Mouse (Mus musculus) heart, embryonic 11.5 days (tissue): ENCODE measurements at regions not wholly inside any gene's neighbourhood (a gene's known extent, or its start where the extent isn't known, plus 50 kb on each side); places are given as distances from the start of the nearest gene placed in this dataset.

Source experiments
- ATAC-seq: fragments of 200-750 bp; cut with Nextera tagmentation; replicated peaks from 2 replicates; pipeline ENCODE4 v1.8.0; 2017; ENCODE audit warnings: moderate library complexity; ENCODE audit not compliant: insufficient number of reproducible peaks, low FRiP score, low TSS enrichment
- H3K27ac ChIP-seq: fragments of 300-500 bp; sonication (generic); 2 replicates; pipeline ENCODE4 v1.5.1; 2014; ENCODE audit warnings: mild to moderate bottlenecking, low read depth, low read length
- H3K27me3 ChIP-seq: fragments of 300-500 bp; sonication (generic); 2 replicates; pipeline ENCODE4 v1.6.1; 2014; ENCODE audit warnings: mild to moderate bottlenecking, low read length, mixed read lengths; ENCODE audit not compliant: control insufficient read depth, insufficient read depth
- H3K36me3 ChIP-seq: fragments of 300-500 bp; sonication (generic); 2 replicates; pipeline ENCODE4 v1.6.1; 2014; ENCODE audit warnings: mild to moderate bottlenecking, low read length, moderate library complexity, mixed read lengths; ENCODE audit not compliant: control insufficient read depth, insufficient read depth
- H3K4me1 ChIP-seq: fragments of 300-500 bp; sonication (generic); 2 replicates; pipeline ENCODE4 v1.6.1; 2014; ENCODE audit warnings: low read length; ENCODE audit not compliant: control insufficient read depth, insufficient read depth
- H3K4me2 ChIP-seq: fragments of 300-500 bp; sonication (generic); 2 replicates; pipeline ENCODE4 v1.6.1; 2014; ENCODE audit warnings: mild to moderate bottlenecking, moderate library complexity
- H3K4me3 ChIP-seq: fragments of 300-500 bp; sonication (generic); 2 replicates; pipeline ENCODE4 v1.5.1; 2014; ENCODE audit warnings: low read depth, low read length
- H3K9ac ChIP-seq: fragments of 300-500 bp; sonication (generic); 2 replicates; pipeline ENCODE4 v1.6.1; 2014; ENCODE audit warnings: mild to moderate bottlenecking, low read depth, low read length, moderate library complexity
- H3K9me3 ChIP-seq: fragments of 300-500 bp; sonication (generic); replicated peaks from 2 replicates; pipeline ENCODE4 v1.6.1; 2016; ENCODE audit warnings: low read length; ENCODE audit not compliant: control insufficient read depth
- WGBS: fragments of 180-500 bp; shearing (Covaris S2); extraction: QIAGEN DNeasy Blood & Tissue Kit; methylation state at CpG from one replicate; pipeline ENCODE4 v1.1.7; 2014; ENCODE audit not compliant: insufficient replicate concordance; 5-methylcytosine and 5-hydroxymethylcytosine counted together

DNA sequence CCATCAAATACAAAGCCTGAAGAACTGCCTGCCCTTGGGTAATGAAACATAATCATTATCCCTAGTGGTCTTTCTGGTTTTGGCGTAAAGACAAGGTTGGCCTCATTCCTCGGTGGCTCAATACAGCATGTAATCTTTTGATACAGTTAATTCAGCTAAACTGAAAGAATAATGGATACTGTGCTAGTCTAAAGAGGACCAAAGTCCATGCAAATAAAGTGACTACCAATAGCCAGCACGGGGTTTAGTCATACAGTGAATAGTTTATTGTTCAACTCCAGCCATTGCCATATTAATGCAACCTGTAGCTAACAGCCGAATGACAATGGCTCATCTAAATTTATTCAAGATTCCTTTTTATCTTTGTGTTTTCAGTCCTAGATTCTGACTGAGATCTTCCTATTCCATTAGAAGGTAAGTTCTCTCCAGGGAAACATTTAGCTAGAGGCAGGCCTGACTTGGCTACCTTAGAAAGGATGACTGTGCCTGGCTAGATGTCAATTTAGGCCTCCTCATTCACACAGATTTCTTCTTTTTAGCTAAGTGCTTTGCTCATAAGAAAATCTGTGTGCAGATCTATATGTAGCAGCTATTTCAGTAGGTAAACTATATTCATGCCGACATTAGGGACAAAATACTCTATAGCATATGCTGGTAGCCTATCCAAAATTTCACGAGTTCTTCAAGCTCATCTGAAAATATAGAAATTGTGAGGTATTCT lies 74.4 kb downstream of the Arrdc3 start:
- Histone ChIP-seq H3K9ac (no peak overlapping the region), H3K4me2 (no peak overlapping the region), H3K4me1 (no peaks in the 10 kb centered on the region), H3K4me3 (no peak overlapping the region), H3K9me3 (no peaks in the 10 kb centered on the region), H3K27ac (no peak overlapping the region), H3K36me3 (no peaks in the 10 kb centered on the region), H3K27me3 (no peaks in the 10 kb centered on the region)
- no peak for ATAC-seq
- WGBS: 84% methylated on average over 6 of the region's 6 CpGs

DNA sequence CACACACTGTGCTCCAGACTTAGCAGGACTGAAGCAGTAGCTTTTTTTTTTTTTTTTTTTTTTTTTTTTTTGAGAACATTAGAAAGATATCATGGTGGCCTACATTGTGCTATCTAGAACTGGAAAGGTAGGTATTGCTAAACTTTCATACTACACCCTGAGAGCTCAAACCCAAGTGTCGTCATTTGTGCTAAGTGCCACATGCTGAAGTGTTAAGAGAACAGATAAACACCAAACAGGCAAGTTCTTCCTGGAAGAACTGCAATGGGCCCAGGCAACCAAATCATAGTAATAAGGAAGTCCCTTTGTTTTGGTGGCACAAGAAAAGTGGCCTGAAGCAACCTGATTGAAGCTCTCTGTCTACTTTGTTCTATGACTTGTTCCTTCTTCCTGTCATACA lies 76.6 kb downstream of the Arrdc3 start:
- Histone ChIP-seq H3K9ac (no peak overlapping the region), H3K36me3 (no peaks in the 10 kb centered on the region), H3K9me3 (no peaks in the 10 kb centered on the region), H3K27ac (no peak overlapping the region), H3K27me3 (no peaks in the 10 kb centered on the region), H3K4me2 (no peak overlapping the region), H3K4me3 (no peak overlapping the region), H3K4me1 (peaks cover 3% of the 10 kb centered on the region; the same call in 1 of the 2 replicates)
- WGBS: 69% methylated on average over 1 of the region's 1 CpGs
- no peak for ATAC-seq

DNA sequence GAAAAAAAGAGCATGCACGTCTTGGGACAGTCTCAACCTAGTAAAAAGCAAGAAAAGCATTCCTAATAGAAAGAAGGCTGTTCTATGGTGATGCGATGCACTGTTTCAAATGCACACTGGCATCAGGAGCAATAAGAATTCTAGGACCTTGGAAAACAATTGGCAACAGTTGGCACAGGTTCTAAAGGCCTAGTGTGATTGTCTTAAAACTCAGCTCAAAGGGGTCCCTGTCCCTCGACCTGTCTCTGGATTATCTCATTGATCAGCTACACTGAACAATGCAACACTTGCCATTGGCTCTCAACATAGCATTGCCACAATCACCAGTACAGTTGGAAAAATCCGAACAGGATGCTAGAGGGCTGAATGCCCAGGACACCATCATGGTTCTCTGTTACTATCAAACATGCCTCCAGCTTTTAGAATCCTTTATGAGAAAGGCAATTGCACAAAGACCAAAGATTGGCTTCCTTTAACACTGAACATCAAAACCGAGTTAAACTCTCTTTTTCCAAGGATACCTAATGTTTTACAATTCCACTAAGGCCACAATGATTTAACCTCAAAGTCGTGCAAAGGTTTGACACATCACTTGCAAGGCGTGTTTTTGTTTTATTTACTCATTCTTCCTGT lies 78.9 kb downstream of the Arrdc3 start:
- WGBS: 54% methylated on average over 7 of the region's 7 CpGs
- Histone ChIP-seq H3K4me1 (peaks cover 3% of the 10 kb centered on the region; the same call in 1 of the 2 replicates), H3K9ac (no peak overlapping the region), H3K27me3 (no peaks in the 10 kb centered on the region), H3K4me3 (peak overlapping the region; percentile 34; the same call in 1 of the 2 replicates), H3K36me3 (no peaks in the 10 kb centered on the region), H3K27ac (peak overlapping the region; percentile 88; the same call in 1 of the 2 replicates), H3K9me3 (no peaks in the 10 kb centered on the region), H3K4me2 (peak overlapping the region; percentile 70)
- no peak for ATAC-seq

DNA sequence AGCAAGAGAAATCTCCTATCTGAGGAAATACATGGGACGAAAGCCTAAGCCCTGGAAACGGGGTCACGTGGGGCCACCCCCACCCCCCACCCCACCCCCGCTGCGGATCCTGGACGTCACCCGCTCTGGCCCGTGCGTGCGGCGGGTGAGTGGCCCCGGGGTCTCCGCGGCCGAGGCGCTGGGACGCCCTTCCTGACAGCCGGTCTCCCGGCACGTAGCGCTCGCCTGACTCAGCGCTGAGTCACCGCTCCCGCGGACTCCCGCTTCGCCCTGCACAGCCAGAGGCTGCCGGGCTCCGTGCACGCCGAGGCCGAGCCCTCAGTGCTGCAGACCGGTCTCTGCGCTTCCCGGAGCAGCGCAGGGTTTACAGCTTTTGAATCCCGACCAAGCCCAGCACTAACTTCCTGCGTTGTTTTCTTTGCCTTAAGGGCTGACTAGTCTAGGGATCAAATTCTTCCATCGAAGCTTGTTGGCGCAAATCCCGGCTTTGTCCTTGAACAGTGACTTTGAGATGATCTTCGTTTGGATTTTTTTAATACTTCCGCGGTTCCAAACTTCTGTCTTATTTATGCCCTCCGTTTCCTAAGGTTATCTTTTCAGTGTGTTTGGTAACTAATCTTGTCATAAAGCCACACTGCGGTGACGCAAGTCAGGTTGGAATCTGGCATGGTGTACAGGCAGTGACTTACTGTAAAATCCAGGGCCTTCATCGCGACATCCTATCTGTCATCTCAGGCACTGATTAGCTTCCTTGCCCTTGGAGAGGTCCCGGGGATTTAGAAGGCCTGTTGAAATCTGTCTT lies 79.8 kb downstream of the Arrdc3 start:
- Histone ChIP-seq H3K4me3 (peak overlapping the region; percentile 34), H3K4me1 (peaks cover 3% of the 10 kb centered on the region; the same call in 1 of the 2 replicates), H3K9ac (peak overlapping the region; percentile 74), H3K36me3 (no peaks in the 10 kb centered on the region), H3K9me3 (no peaks in the 10 kb centered on the region), H3K4me2 (peak overlapping the region; percentile 70), H3K27me3 (no peaks in the 10 kb centered on the region), H3K27ac (peak overlapping the region; percentile 88)
- ATAC-seq: peak; percentile 91
- WGBS: 3% methylated on average over 46 of the region's 51 CpGs

DNA sequence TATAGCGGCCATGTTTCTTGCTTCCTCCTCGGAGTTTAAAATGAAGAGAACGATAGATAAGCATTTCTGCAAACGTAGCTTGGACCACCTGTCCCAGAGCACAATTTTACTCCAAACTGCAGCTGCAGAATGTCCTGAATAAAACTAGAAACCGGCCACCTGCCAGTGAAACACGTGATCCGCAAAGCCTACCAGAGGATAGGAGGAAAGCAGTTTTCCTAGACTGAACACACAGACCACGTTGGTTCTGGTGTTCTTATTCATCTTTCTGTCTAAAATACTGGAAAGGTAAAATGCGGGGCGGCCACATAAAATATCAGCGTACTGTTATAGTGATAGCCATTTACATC lies 80.4 kb downstream of the Arrdc3 start:
- H3K4me2 ChIP-seq: peak overlapping the region; percentile 70
- H3K36me3 ChIP-seq: no peaks in the 10 kb centered on the region
- ATAC-seq: no peak
- H3K9ac ChIP-seq: peak overlapping the region; percentile 74
- WGBS: 66% methylated on average over 11 of the region's 11 CpGs
- peak overlapping the region; percentile 88 for H3K27ac ChIP-seq
- H3K9me3 ChIP-seq: no peaks in the 10 kb centered on the region
- no peaks in the 10 kb centered on the region for H3K27me3 ChIP-seq
- peaks cover 3% of the 10 kb centered on the region; the same call in 1 of the 2 replicates for H3K4me1 ChIP-seq
- H3K4me3 ChIP-seq: peak overlapping the region; percentile 34; the same call in 1 of the 2 replicates

DNA sequence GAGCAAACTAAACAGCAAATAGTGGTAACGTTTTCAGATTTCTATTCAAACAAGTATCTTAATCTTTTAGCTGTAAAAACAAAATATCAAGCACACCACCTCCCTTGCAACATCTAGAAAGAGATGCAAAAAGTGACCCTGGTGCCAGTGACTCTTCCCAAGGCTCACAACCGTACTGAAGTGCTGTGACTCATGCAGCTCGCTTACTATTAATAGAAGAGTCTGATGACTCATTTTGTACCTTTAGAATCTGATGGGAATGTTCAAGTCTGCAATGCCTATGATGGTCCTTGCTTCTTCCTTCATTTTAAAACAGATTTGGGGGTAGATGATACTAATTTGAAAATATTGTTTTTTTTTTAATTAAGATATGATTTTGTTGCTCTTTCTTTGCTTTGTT lies 88.5 kb downstream of the Arrdc3 start:
- WGBS: 51% methylated on average over 3 of the region's 3 CpGs
- H3K9ac ChIP-seq: no peak overlapping the region
- no peak overlapping the region for H3K4me2 ChIP-seq
- no peaks in the 10 kb centered on the region for H3K9me3 ChIP-seq
- H3K4me3 ChIP-seq: no peak overlapping the region
- H3K4me1 ChIP-seq: no peaks in the 10 kb centered on the region
- H3K27me3 ChIP-seq: no peaks in the 10 kb centered on the region
- no peaks in the 10 kb centered on the region for H3K36me3 ChIP-seq
- no peak overlapping the region for H3K27ac ChIP-seq
- ATAC-seq: no peak

DNA sequence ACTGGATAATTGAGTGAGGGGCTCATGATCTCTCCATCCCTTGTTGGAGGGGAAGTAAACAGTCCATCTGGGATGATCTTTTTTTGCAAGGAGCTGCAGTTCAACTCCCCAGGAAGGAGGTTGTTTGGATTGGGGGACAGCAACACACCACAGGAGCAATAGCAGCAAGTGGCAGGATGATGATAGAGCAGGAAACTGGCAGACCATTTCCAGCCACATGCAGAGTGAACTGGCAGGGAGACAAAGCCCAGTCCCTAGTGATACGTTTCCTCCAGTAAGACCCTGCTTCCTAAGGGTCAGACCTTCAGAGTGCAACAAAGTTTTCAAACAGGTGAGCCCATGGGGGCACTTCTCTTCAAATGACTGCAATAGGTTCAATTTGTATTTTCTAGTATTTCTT lies 91.2 kb downstream of the Arrdc3 start:
- Histone ChIP-seq H3K27ac (no peak overlapping the region), H3K36me3 (no peaks in the 10 kb centered on the region), H3K4me2 (no peak overlapping the region), H3K4me3 (no peak overlapping the region), H3K9me3 (no peaks in the 10 kb centered on the region), H3K9ac (no peak overlapping the region), H3K4me1 (no peaks in the 10 kb centered on the region), H3K27me3 (no peaks in the 10 kb centered on the region)
- ATAC-seq: no peak
- WGBS: 29% methylated on average over 1 of the region's 1 CpGs

DNA sequence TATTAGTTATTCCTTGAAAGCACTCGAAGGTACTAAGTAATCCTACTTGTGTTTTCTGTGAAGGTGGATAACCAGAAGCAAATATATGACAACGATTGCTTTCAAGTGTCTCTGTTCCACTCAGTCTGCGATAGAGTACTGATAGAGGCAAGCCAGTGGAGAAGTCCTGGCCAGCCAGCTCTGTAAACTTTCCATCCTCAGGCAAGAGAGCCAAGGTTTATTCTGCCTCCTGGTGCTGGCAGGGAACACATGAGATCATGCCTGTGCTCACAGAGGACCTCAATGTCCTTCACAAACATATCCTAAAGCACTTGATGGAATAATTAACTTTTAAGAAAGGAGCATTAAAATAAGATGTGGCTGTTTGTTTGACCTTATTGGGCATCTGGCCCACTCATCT lies 94.1 kb downstream of the Arrdc3 start:
- 60% methylated on average over 3 of the region's 3 CpGs for WGBS
- no peak overlapping the region for H3K27ac ChIP-seq

More for the DNA sequence above, 94.1 kb downstream of the Arrdc3 start:
- H3K36me3 ChIP-seq: no peaks in the 10 kb centered on the region
- no peak for ATAC-seq
- no peaks in the 10 kb centered on the region for H3K4me1 ChIP-seq
- no peaks in the 10 kb centered on the region for H3K27me3 ChIP-seq
- no peak overlapping the region for H3K4me2 ChIP-seq
- H3K9ac ChIP-seq: no peak overlapping the region
- H3K9me3 ChIP-seq: no peaks in the 10 kb centered on the region
- H3K4me3 ChIP-seq: no peak overlapping the region
